Mouse (Mus musculus) kidney, adult 9 months (tissue): ENCODE data around the gene Cdk1.
A peak's percentile ranks its signal among the peaks of the same experiment; 100 is the strongest.

ENCODE experiments used
- DNase-seq: peaks from one replicate; pipeline ENCODE4 v3.0.0; 2022

Cdk1 gene

DNA sequence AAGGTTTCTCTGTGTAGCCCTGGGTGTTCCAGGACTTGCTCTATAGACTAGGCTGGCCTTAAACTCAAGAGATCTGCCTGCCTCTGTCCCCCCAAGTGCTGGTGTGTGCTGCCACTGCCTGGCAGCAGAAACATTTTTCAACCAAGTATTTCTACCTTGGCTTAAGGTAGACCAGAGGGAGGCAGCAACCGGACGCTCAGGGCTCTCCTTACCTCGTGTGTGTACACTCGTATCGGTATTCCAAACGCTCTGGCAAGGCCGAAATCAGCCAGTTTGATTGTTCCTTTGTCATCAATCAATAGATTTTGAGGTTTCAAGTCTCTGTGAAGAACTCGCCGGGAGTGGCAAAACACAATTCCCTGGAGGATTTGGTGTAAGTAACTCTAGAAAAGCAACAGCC is 10.4 kb downstream of the Cdk1 start:
- DNase-seq: no peak

DNA sequence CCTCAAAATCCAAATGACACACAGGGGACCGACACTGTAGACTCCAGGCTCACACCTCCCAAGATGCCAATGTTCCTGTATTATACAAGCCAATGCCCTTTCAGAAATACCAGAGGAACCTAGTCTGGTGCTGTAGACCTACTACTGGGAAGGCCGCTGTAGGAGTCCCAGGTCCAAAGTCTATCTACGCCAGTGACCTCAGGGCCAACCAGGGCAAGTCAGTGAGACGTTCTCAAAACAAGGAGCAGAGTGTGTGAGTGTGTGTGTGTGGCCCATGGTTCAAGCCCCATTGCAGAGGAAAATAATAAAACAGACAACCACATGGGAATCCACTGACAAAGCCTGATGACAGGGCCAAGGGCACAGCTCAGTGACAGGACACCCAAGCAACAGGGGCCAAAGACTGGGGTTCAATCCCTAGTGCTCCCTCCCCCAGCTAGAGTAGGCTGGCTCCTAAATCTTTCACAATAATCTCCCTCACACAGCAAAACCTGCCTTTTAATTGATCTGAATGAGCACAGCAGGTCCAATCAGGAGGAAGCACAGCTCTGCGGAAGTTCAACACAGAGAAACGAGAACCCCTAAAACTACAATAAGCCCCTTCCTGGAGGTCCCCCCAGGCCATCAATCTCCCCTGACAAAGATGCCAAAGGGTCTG is 11.0 kb downstream of the Cdk1 start:
- DNase-seq: no peak

DNA sequence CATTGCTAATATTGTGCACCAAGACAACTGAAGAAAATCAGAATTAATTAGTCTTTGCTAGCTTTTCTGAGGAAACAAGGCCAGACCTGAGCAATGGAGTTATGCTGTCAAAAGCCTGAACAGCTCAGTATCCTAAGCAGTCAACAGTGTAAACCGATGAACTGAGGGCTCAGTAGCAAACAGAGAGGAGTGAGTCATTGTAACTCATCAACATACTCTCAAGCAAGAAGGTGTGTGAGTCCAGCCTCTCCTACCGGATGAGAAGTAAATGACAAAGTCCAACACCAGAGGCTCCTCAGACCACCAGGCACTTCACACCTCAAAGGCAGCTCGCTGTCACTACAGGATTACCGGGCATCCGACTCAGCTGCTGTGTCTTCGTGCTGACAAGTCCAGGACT is 12.7 kb downstream of the Cdk1 start:
- DNase-seq: no peak

DNA sequence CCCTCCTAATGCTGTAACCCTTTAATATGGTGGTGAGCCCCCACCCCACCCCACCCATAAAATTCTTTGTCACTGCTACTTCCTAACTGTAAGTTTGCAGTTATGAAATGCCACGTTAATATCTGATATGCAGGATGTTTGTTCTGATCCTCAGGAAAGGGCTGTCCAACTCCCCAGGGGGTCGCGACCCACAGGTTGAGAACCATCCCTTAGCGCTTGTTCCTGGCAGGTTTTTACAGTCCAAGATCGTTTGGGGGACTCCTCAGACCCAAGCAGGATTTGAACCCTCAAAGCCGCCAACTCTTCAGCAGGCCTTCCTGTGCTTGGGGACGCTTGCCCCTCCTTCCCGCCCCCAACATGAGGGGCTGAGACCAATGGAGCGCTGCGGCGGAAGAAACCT is 16.5 kb downstream of the Cdk1 start:
- no peak for DNase-seq

DNA sequence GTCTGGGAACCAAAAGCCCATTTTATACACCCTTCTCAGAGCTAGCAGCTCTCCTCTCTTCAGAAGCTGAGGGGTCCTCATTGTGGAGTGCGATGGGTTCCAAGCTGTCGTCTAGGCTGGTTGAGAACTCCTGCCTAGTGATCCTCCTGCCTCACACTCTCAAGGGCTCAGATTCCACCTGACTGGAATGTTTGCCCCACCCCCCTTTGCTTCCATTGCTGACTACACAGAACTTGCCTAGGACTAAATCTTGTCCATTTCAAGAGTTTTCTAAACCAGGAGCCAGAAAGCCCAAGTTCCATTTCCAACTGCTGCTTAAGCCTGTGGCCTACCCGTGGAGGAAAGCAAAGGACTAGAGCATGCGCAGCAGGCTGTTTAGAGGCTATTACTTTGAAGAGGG is 17.1 kb downstream of the Cdk1 start:
- no peak for DNase-seq

DNA sequence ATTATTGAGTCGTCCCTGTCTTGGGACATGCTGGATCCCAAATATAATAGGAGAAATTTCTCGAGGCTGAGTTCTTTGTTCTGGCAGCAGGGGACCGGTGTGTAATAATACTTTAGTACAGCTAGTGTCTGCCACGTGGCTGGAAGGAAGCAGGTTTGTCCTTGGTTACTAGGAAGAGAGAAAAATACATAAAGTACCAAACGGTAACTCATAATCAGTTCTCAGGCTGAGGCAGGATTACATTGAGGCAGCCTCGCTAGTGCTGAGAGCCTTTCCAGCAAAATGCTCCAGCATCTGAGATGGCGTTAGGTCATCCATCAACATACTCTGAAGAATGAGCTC is 17.6 kb downstream of the Cdk1 start:
- DNase-seq: no peak

DNA sequence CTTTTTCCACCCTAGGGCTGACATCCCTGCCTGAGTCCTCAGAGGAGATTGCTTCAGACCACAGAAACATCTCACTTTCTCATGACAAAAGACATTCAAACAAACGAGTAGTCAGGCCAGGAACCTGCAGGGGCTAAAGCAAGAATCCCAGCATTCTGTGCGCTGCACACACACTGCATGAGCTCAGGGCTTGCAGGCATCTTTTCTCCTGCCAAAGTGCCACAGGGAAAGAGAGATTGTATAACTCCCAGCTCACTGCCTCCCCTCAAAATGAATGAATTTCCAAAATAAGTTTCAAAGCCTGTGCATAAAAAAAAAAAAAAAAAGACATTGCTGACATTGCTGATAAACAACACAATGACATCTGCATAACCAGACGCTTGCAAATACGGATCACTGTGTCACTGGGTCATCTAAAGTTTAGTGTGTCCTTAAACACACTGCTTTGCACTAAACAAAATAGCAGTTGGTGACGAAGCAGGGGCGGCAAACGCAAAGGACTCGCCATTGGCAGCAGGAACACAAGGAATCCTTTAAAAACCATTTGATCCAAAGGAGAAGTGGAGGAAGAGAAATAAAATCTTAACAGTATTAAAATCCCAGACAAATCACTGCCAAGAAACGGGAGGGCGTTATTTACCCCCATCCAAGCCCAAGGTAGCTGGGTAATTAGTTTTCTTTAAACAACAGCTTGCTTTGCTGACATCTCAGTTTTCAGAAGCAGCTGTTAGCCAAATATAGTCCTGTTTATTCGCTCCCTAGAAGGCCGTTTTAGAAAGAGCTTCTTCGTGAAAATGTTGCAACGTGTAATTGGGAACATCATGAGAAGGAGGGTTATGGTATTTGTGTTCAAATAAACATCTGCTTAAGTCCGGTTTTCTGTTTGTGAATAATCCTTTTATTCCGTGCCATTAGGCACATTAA is 18.2 kb downstream of the Cdk1 start:
- no peak for DNase-seq

DNA sequence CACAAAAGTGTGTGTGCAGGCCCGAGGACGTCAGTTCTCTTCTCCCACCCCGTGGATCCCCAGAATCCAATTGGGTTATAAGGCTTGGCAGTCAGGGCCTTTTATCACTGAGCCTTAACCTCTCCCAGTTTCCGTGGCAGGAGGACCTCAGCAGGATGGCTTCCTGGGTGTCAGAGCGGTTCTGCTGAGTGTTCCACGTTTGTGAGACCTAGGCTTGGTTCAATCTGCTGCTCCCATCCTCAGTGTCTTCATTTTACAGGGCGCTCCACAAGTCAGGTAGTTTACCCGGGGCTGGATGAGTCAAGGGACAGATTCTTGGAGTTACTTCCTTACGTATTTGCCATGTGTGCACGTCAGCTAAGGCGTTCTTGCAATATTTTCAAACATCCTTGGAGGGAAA is 19.5 kb downstream of the Cdk1 start:
- no peak for DNase-seq

DNA sequence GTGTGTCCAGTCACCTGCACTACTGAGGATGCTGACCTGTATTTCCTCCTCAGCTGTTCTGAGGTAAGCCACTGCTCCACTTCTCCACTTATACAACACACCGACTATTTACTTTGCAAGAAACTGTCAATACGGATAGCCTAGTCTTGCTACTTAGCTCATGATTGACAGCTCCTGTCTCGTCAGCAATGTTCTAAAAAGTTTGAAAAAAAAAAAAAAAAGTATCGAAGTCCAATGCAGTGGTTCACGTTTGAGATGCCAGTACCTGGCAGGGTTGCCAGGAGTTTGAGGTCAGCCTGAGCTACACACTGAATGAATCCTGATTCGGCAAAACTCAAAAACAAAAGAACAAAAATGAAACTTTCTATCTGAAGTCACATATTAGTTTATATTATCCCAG is 21.5 kb downstream of the Cdk1 start:
- DNase-seq: peak; percentile 64

DNA sequence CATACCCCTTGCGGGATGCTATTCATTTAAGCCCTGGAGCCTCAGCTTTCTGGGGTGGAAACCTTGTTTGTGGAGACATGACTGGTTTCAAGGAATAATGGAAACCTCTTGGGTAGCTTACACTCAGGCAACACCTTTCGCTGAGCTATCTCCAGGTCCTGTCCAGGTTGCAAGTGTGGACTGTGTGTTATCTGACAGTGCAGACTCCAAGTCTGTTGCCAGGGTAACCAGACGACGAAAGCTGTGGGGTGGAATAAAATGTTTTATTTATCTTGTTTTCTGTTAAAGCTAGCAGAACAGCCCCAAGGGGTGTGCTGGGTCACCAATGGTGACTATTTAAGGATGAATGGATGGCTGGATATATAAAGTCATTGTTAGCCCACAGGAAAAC is 24.1 kb downstream of the Cdk1 start:
- no peak for DNase-seq

DNA sequence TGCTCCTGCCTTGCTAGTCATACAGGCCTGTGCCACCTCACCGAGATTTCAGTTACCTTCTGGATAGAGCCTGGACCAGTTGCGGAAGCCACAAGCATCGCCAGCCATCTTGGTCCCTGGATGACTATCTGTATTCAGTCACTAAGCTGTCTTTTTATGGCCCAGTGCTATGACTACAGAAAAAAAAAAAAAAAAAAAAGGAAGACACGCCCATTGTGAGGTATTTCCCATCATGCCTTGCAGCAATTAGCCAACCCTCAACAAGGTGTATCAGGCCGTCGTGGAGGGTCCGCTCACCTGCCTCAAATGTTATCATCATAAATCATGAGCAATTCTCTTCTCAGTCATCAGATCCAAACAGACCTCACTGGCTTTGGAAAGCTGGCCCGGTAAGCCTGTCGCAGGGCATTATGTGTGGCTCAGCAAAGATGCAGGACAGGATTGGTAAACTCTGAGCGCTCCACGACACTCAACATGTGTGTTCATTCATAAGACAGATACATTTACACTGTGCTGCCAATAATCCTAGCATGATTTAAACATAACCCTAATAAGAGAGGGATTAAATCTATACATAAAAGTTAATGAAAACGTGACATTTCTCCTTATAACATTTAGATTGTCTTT is 24.6 kb downstream of the Cdk1 start:
- DNase-seq: no peak

DNA sequence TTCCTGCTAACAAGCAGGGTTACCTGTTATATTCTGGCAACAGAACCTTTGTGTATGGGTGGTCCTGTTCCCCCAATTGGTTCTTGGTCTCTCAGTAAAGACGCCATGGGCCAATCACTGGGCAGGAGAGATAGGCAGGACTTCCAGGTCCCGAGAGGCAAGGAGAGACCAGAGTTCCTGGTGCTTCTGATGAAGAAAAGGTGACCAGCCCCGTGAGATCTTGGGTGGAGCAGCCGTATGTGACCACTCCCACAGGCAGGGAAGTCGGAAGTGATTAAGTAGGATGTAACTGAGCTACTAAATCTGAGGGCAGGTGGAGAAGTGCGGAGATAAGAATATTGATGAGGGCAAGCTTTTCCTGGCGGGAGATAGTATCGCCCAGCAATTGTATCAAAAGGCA is 25.4 kb downstream of the Cdk1 start:
- DNase-seq: no peak

DNA sequence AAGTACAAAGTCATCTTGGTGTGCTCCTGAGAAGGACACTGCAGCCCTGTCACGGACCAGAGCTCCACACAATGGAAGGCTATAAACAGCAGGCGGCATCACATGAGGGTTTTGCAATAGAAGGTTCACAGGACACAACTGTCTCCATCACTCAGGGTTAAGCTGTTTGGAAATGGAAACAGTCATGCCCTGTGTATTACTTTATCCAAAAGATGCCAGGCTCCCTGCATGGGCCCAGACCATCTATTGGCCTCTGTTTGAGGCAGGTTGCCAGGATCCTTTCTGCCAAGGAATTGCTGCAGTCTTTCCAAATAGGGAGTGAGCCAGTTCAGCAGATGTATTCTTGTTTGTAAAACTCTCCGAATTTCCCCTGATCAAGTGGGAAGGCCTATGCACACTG is 26.3 kb downstream of the Cdk1 start:
- no peak for DNase-seq

DNA sequence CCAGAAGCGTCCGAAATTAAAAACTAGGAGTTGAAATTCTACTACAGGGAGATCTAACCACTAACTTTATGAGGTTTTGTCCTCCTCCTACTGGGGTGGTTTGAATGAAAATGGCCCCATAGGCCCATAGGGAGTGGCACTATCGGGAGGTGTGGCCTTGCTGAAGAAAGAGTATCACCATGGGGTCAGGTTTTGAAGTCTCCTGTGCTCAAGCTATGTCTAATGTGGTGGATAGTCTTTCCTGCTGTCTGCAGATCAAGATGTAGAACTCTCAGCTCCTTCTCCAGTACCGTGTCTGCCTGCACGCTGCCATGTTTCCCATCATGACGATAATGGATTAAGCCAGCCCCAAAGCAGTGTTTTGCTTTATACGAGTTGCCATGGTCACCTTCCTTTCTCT is 27.9 kb downstream of the Cdk1 start:
- DNase-seq: no peak

DNA sequence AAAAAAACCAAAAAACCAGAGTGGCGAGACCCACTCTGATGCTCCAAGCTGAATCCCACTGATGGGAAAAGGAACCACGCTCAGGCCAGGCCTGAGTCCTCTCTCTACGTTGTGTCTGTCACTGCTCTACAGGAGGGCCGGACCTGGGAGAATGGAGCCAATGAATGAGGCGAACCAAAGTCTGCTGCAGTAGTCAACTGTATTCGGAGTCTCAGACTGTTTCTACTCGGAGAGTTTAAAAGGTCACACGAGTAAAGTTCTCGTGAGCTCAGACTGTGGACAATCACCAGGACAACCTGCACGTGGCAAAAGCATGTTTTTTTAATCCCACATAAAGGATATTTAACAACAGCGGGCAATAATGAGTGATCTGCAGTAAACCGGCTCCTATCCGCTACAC is 28.8 kb downstream of the Cdk1 start:
- DNase-seq: peak; percentile 24

DNA sequence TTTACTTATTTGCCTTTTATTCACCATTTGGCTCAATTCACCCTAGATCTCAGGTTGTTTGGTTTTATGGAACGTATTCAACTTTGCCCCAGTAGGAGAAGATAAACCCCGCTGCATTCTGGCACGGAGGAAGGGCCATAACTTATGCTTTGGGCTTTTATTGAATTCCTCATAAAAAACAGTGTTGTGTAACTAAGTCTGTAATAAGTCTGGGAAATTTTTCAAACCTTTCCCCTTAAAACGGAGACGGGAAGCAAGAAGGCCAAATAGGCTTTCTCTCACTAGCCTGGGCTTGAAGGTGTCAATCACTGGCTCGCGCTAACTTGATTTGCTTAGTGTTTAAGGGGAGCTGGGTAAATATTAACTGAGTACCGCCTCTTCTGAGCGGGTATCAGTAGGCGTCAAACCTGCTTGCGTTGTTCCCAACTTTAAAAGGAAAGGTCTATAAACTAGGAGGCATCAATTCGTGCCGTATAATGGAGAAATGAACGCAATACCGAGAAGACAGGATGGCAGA is 31.2 kb downstream of the Cdk1 start:
- DNase-seq: peak; percentile 70

DNA sequence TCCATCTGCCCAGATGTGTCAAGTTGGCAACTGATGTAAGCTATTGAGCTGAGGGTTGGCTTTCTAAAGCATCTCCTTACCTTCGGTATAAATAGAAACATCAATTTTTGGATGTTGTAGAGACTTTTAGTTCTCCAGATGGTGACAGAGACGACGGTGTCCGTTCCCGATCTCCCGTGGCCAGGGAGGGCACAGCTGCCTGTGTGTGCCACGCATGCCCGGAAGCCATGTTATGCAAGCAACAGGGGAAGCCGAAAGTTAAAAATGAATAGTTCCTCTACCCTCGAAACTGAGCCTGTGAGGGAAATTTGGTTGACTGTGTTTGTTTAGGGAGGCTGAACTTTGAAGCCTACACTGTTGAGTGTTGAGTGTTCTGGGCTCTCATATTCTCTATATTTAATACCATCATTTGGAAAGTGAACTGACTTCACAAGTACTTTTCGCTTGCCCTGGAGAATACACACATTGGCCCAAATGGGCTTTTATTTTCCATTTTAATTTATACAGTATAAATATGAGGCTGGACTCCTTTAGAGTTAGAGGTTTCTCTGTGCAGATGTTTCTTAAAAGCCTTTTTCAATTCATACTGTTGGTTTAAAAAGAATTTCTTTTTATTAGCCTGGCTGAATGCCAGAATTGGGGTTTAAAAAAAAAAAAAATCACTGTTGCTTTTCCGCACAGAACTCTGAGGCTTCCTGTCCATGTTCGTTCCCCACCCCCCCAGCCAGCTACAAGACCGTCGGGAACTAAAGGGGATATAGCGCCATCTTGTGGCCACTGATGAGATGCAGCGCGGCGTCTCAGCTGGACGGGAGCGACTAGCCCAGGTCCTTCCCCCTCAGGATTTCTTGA is 31.8 kb downstream of the Cdk1 start:
- peak; percentile 89 for DNase-seq

DNA sequence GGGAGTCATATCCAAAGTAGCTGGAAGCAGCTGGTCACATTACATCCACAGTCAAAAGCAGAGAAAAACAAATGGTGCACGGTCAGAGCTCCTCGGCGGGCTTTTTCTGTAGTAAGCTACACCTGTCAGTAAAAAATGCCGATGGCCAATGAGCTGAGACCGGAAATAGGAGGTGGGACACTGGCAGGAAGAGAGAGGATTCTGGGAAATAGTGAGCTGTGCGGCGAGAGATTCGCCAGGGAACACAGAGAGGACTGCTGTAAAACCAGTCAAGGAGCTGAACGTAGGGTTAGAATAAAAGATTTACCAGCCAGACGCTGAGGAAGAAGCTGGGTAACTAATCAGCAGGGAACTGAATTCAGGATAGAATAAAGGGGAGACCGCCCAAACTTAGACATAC is 34.2 kb downstream of the Cdk1 start:
- no peak for DNase-seq

DNA sequence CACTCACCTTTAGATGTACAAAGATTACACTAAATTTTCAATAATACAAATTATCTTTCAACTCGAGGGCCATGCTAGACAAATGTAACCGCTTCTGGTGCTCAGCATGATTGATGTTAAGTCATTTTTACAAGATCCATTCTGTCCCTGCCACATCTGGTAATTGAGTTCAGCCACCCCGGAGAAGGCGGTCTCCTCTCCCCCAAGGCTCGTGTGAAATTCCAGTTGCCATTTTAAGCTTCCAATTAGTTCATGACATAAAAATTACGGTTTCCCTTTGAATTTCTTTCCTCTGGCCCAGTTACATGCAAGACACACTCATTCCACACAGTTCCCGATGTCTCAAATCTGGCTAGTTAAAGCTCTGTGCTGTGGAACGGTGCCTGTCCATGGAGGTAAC is 38.8 kb downstream of the Cdk1 start:
- no peak for DNase-seq

DNA sequence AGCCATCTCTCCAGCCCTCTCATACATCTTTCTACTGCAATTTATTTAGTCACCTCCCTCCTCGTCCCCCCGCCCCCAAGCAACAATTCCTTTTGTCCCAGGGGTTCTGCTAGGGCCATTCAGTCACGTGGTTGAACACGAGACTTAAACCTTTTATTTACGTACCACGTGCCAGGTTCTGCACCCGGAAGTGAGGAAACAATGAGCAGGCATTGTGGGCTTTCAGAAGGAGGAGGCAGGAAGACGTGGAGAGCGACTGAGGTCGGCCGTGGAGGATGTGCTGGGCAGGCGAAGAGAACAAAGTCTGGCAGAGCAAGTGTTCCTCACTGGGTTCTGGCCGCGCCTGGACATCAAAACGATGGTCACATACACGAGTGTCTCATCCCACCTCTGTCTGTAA is 40.9 kb downstream of the Cdk1 start:
- no peak for DNase-seq

DNA sequence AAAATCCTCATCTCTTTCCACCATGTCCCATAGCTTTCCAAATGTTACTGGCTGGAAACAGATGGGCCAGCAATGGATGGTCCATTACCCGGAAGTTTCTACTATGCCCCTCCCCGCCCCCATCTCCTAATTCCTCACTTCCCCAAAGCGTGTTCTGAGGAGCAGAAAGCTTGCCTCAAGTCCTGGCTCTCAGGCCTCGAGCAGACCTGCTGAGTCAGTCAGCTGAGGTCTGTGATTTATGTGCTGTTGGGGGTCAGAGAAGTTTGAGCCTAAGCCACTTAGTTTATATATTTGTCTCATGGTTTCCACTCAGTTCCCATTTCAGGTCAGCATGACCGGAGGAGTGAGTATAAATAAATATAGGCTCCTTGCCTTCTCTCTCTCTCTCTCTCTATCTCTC is 43.6 kb downstream of the Cdk1 start:
- no peak for DNase-seq

DNA sequence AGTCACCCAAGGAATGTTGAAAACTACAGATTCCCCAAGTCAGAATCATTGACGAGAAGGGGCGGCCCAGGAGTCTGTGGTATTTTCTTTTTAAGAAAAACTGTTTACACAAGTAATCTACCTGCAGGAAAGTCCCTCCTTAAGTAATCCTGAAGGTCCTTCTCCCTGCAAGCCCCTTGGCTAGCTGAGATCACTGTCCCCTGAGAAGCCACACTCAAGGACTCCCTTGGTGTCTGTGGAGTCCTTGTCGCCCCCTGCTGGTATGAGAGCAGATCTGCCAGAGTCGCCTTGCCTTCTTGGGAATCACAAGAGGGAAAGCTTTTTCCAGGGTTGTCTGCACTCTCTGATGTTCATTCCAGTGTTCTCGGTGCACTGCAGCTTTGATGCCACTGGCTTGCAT is 45.7 kb downstream of the Cdk1 start:
- DNase-seq: peak; percentile 82

DNA sequence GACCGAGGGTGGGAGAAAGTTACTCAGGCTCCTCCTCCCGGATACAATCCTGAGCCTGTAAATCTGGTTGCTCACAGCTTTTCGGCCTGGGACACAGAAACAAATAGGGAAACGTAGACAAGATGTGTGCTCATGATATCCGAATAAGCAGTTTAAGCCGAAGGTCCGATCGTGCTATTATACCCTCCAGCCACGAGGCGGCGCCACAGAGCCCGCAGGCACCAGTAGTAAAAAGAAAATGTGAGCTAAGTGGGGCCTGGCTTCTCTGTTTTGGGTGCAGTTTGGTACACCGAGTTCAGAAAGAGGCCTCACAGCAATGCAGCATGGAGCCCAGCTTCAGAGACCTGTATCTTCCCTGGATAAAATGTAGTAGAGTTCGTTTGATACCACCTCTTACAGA is 46.5 kb downstream of the Cdk1 start:
- DNase-seq: peak; percentile 60
